Mouse (Mus musculus) heart, adult 2 months (tissue): ENCODE results near the gene Yaf2. TPM values are rescaled to one million over a fixed set of nuclear protein-coding genes. Genes with fewer than 3 reads are reported as not detected.

ENCODE experiments used
- polyA plus RNA-seq: library from polyadenylated mRNA; depleted of rRNA; stranded (reverse); fragments of >200 nt; gene quantifications from 2 replicates; pipeline ENCODE4 v1.2.3, GENCODE M21; 2012; rRNA removed
- total RNA-seq, 2 experiments: library from RNA; stranded (reverse); gene quantifications; 2 replicates each; pipeline ENCODE4 v1.2.3; 2021

Yaf2 gene
- total and polyA plus RNA-seq, 3 experiments = 17.8 to 22.0 (median 21.4) TPM

Other genes starting within 250 kb of the Yaf2 start
- 10 to 100 TPM; 10.3 to 10.4 TPM for gene Gxylt1, start 61.8 kb downstream of the Yaf2 start, total RNA-seq
- gene Gxylt1, start 61.8 kb downstream of the Yaf2 start, polyA plus RNA-seq = 2.7 and 4.1 TPM in 2 replicates
- gene Zcrb1, start 61.4 kb upstream of the Yaf2 start, total RNA-seq = 10 to 100 TPM; 89.3 to 97.3 TPM
- gene Zcrb1, start 61.4 kb upstream of the Yaf2 start, polyA plus RNA-seq = 33.0 and 52.7 TPM in 2 replicates
- gene Pphln1, start 61.4 kb upstream of the Yaf2 start, total RNA-seq = 10 to 100 TPM; 20.9 to 21.6 TPM
- 6.0 and 10.3 TPM in 2 replicates for gene Pphln1, start 61.4 kb upstream of the Yaf2 start, polyA plus RNA-seq